Mouse (Mus musculus): ENCODE data around the gene Ino80b. TPM values are rescaled to one million over a fixed set of nuclear protein-coding genes. Genes with fewer than 3 reads are reported as not detected.

The Ino80b gene
- total RNA-seq, 1 experiment, result 21.2 TPM

- in situ Hi-C loops (cut with MboI; ENCODE audit: low sequenced_read_pairs in 2 of 2, unreplicated experiment in 2 of 2), result no loop called here
- DNase-seq (ENCODE audit: low read depth, low spot score), result no peak
Measured at GRCm38 (mm10) chr6:83101688-83102556, 23.3 kb downstream of the Ino80b start.

GRCm38 (mm10) chr6:83101316-83101687 is 23.9 kb downstream of the Ino80b start, which contains the start of the genes Ccdc142 and Gm42688:
Gene Ccdc142 (plus strand): TSS chr6:83101601.
Gene Gm42688 (plus strand): TSS chr6:83101617.
- no peaks in the 10 kb centered on the region for H3K9me3 ChIP-seq (ENCODE audit: control insufficient read depth, insufficient read depth, low read depth, low read length)

More at GRCm38 (mm10) chr6:83101688-83102556, 23.3 kb downstream of the Ino80b start:
- Histone ChIP-seq H3K9ac (ENCODE audit: insufficient read depth, low read depth, low read length, poor library complexity, severe bottlenecking) (peak overlapping the region; percentile 76), H3K4me1 (ENCODE audit: control insufficient read depth in 2 of 2, insufficient read depth in 2 of 2, low read length in 2 of 2, poor library complexity in 1 of 2) (no peaks in the 10 kb centered on the region), H3K9me3 (ENCODE audit: control insufficient read depth, insufficient read depth, low read depth, low read length) (no peaks in the 10 kb centered on the region), H3K36me3 (ENCODE audit: control insufficient read depth, insufficient read depth, low read length, poor library complexity, severe bottlenecking) (no peaks in the 10 kb centered on the region), H3K4me3 (ENCODE audit: insufficient read depth in 1 of 2, low read depth in 1 of 2, low read length in 2 of 2, poor library complexity in 1 of 2, severe bottlenecking in 1 of 2) (peak overlapping the region; percentile 79 to 83), H3K27ac (ENCODE audit: insufficient read depth, low read depth, low read length, poor library complexity, severe bottlenecking) (no peak overlapping the region)
- no peak for TF ChIP-seq CHD2 (IDR thresholded peaks at IDR 0.05; ENCODE audit: low read depth, low read length)

GRCm38 (mm10) chr6:83098411-83098810 is 26.8 kb downstream of the Ino80b start:
- Histone ChIP-seq H3K9ac (ENCODE audit: insufficient read depth, low read depth, low read length, poor library complexity, severe bottlenecking) (no peak overlapping the region), H3K9me3 (ENCODE audit: control insufficient read depth, insufficient read depth, low read depth, low read length) (no peaks in the 10 kb centered on the region), H3K27ac (ENCODE audit: insufficient read depth, low read depth, low read length, poor library complexity, severe bottlenecking) (no peak overlapping the region), H3K4me1 (ENCODE audit: control insufficient read depth in 2 of 2, insufficient read depth in 2 of 2, low read length in 2 of 2, poor library complexity in 1 of 2) (no peaks in the 10 kb centered on the region), H3K36me3 (ENCODE audit: control insufficient read depth, insufficient read depth, low read length, poor library complexity, severe bottlenecking) (no peaks in the 10 kb centered on the region), H3K4me3 (ENCODE audit: insufficient read depth in 1 of 2, low read depth in 1 of 2, low read length in 2 of 2, poor library complexity in 1 of 2, severe bottlenecking in 1 of 2) (no peak overlapping the region)
- in situ Hi-C loops (cut with MboI; ENCODE audit: low sequenced_read_pairs in 2 of 2, unreplicated experiment in 2 of 2), result no loop called here
- no peak for TF ChIP-seq CHD2 (IDR thresholded peaks at IDR 0.05; ENCODE audit: low read depth, low read length)
- no peak for TF ChIP-seq ZNF384 (IDR thresholded peaks at IDR 0.05; ENCODE audit: low read depth, low read length)
- TF ChIP-seq MAFK (IDR thresholded peaks at IDR 0.05; ENCODE audit: insufficient read depth, low read depth, low read length), result no peak
- TF ChIP-seq ZC3H11A (IDR thresholded peaks at IDR 0.05; ENCODE audit: borderline replicate concordance, low read depth, low read length), result no peak
- no peak for TF ChIP-seq HCFC1 (IDR thresholded peaks at IDR 0.05; ENCODE audit: borderline replicate concordance, insufficient read depth, low read length)
- DNase-seq (ENCODE audit: low read depth, low spot score), result no peak

More at GRCm38 (mm10) chr6:83101316-83101687, 23.9 kb downstream of the Ino80b start, which contains the start of the genes Ccdc142 and Gm42688:
- in situ Hi-C loops (cut with MboI; ENCODE audit: low sequenced_read_pairs in 2 of 2, unreplicated experiment in 2 of 2), result no loop called here
- DNase-seq (ENCODE audit: low read depth, low spot score), result peak; percentile 80
- H3K4me3 ChIP-seq (ENCODE audit: insufficient read depth in 1 of 2, low read depth in 1 of 2, low read length in 2 of 2, poor library complexity in 1 of 2, severe bottlenecking in 1 of 2), result peak within 1 kb of the TSS; percentile 79 to 83
- H3K27ac ChIP-seq (ENCODE audit: insufficient read depth, low read depth, low read length, poor library complexity, severe bottlenecking), result no peak within 1 kb of the TSS
- H3K36me3 ChIP-seq (ENCODE audit: control insufficient read depth, insufficient read depth, low read length, poor library complexity, severe bottlenecking), result no peaks in the 10 kb centered on the region
- TF ChIP-seq HCFC1 (IDR thresholded peaks at IDR 0.05; ENCODE audit: borderline replicate concordance, insufficient read depth, low read length) (peak; percentile 87), CHD2 (IDR thresholded peaks at IDR 0.05; ENCODE audit: low read depth, low read length) (0 out of 2 replicates have a peak, but pooled peaks have one; percentile 47), ZNF384 (IDR thresholded peaks at IDR 0.05; ENCODE audit: low read depth, low read length) (no peak)
- H3K9ac ChIP-seq (ENCODE audit: insufficient read depth, low read depth, low read length, poor library complexity, severe bottlenecking), result peak within 1 kb of the TSS; percentile 76
- H3K4me1 ChIP-seq (ENCODE audit: control insufficient read depth in 2 of 2, insufficient read depth in 2 of 2, low read length in 2 of 2, poor library complexity in 1 of 2), result no peaks in the 10 kb centered on the region

GRCm38 (mm10) chr6:83095968-83096367 is 29.3 kb downstream of the Ino80b start:
- H3K9me3 ChIP-seq (ENCODE audit: control insufficient read depth, insufficient read depth, low read depth, low read length), result no peaks in the 10 kb centered on the region
- in situ Hi-C loops (cut with MboI; ENCODE audit: low sequenced_read_pairs in 2 of 2, unreplicated experiment in 2 of 2), result no loop called here
- H3K4me1 ChIP-seq (ENCODE audit: control insufficient read depth in 2 of 2, insufficient read depth in 2 of 2, low read length in 2 of 2, poor library complexity in 1 of 2), result no peaks in the 10 kb centered on the region
- no peak overlapping the region for H3K4me3 ChIP-seq (ENCODE audit: insufficient read depth in 1 of 2, low read depth in 1 of 2, low read length in 2 of 2, poor library complexity in 1 of 2, severe bottlenecking in 1 of 2)
- no peaks in the 10 kb centered on the region for H3K36me3 ChIP-seq (ENCODE audit: control insufficient read depth, insufficient read depth, low read length, poor library complexity, severe bottlenecking)
- no peak overlapping the region for H3K9ac ChIP-seq (ENCODE audit: insufficient read depth, low read depth, low read length, poor library complexity, severe bottlenecking)
- no peak overlapping the region for H3K27ac ChIP-seq (ENCODE audit: insufficient read depth, low read depth, low read length, poor library complexity, severe bottlenecking)
- DNase-seq (ENCODE audit: low read depth, low spot score), result no peak
- no peak for TF ChIP-seq CHD2 (IDR thresholded peaks at IDR 0.05; ENCODE audit: low read depth, low read length)
- no peak for TF ChIP-seq ZC3H11A (IDR thresholded peaks at IDR 0.05; ENCODE audit: borderline replicate concordance, low read depth, low read length)
- no peak for TF ChIP-seq MAFK (IDR thresholded peaks at IDR 0.05; ENCODE audit: insufficient read depth, low read depth, low read length)

Data from ES-E14 (cell line).